Mouse (Mus musculus) ES-E14 (cell line): ENCODE data around the gene Lpp. TPM values are rescaled to one million over a fixed set of nuclear protein-coding genes. Genes with fewer than 3 reads are reported as not detected.

Experiments
- DNase-seq: peaks from one replicate; pipeline ENCODE4 v3.0.0-alpha.2; 2013; ENCODE audit warnings: low read depth, low spot score
- H3K27ac ChIP-seq: 2 replicates; pipeline ENCODE4 v1.5.1; 2012; ENCODE audit warnings: low read depth, mild to moderate bottlenecking, low read length, moderate library complexity, mixed read lengths; ENCODE audit not compliant: poor library complexity, insufficient read depth, severe bottlenecking
- H3K36me3 ChIP-seq: 2 replicates; pipeline ENCODE4 v1.6.1; 2012; ENCODE audit warnings: mild to moderate bottlenecking, low read length, moderate library complexity, mixed read lengths; ENCODE audit not compliant: control insufficient read depth, poor library complexity, insufficient read depth, severe bottlenecking
- H3K4me1 ChIP-seq, 2 experiments: fragments of 150-350 bp in 1 of 2; sonication (generic) in 1 of 2; 2 replicates each; pipeline ENCODE4 v1.6.1; 2012; ENCODE audit warnings: low read length in 2 of 2, mild to moderate bottlenecking in 1 of 2, mixed read lengths in 1 of 2; ENCODE audit not compliant: control insufficient read depth in 2 of 2, insufficient read depth in 2 of 2, poor library complexity in 1 of 2
- H3K4me3 ChIP-seq, 2 experiments: fragments of 150-350 bp in 1 of 2; sonication (generic) in 1 of 2; 2 replicates each; pipeline ENCODE4 v1.5.1; 2012; ENCODE audit warnings: low read length in 2 of 2, low read depth in 1 of 2, mild to moderate bottlenecking in 1 of 2, mixed read lengths in 1 of 2; ENCODE audit not compliant: insufficient read depth in 1 of 2, poor library complexity in 1 of 2, severe bottlenecking in 1 of 2
- H3K9ac ChIP-seq: 2 replicates; pipeline ENCODE4 v1.6.1; 2012; ENCODE audit warnings: low read depth, mild to moderate bottlenecking, low read length, mixed read lengths; ENCODE audit not compliant: poor library complexity, insufficient read depth, severe bottlenecking
- H3K9me3 ChIP-seq: fragments of 150-350 bp; sonication (generic); 2 replicates; pipeline ENCODE4 v1.6.1; 2012; ENCODE audit warnings: low read depth, mild to moderate bottlenecking, low read length; ENCODE audit not compliant: control insufficient read depth, insufficient read depth
- CHD2 ChIP-seq: IDR thresholded peaks from 2 replicates; pipeline ENCODE4 v1.6.1; 2014; ENCODE audit warnings: mild to moderate bottlenecking, low read depth, low read length, inconsistent platforms
- HCFC1 ChIP-seq: IDR thresholded peaks from 2 replicates; pipeline ENCODE4 v1.6.1; 2012; ENCODE audit warnings: low read length, inconsistent platforms, borderline replicate concordance; ENCODE audit not compliant: insufficient read depth
- MAFK ChIP-seq: IDR thresholded peaks from 2 replicates; pipeline ENCODE4 v1.6.1; 2014; ENCODE audit warnings: mild to moderate bottlenecking, low read depth, low read length, inconsistent platforms; ENCODE audit not compliant: insufficient read depth
- ZC3H11A ChIP-seq: IDR thresholded peaks from 2 replicates; pipeline ENCODE4 v1.6.1; 2012; ENCODE audit warnings: low read depth, mild to moderate bottlenecking, inconsistent platforms, low read length, borderline replicate concordance
- ZNF384 ChIP-seq: IDR thresholded peaks from 2 replicates; pipeline ENCODE4 v1.6.1; 2012; ENCODE audit warnings: low read depth, low read length, inconsistent platforms
- in situ Hi-C, 2 experiments: fragments of 600-800 bp; cut with MboI; formaldehyde crosslinking; loops; one replicate each; pipeline ENCODE4 v1.15.1; 2025; ENCODE audit warnings: low sequenced_read_pairs in 2 of 2, inconsistent platforms in 1 of 2; ENCODE audit not compliant: unreplicated experiment in 2 of 2
- total RNA-seq: library from RNA; depleted of rRNA; stranded (reverse); fragments of 300-350 nt; gene quantifications from 2 replicates; pipeline ENCODE4 v1.2.3, GENCODE M21; 2012

Gene Lpp
- total RNA-seq, 1 experiment, result 31.4 TPM

DNA sequence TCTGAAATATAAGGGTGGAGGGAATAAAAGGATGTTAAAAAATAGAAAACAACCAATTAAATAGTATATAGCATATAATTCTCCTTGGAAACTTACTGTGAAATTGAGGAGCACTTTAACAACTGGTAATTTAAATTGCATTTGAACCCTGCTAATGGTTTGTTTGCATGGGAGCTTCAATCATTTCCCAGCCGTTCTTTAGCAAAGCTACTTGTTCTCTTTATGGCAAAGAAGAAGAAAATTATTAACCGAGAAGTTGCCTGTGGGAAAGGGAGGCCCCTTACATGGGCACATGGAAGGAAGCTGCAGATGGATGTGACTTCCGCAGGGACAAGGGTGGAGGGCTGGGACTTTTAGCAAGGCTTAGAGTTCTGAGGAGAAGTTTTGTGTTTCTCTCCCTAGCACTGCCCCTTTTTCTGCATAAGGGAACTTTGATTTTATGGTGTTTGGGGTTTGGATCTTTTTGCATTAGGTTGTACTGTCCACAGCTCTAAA lies 62.1 kb downstream of the Lpp start:
- H3K4me3 ChIP-seq, result no peak overlapping the region
- no peak overlapping the region for H3K27ac ChIP-seq
- in situ Hi-C loops, result no loop called here
- H3K9me3 ChIP-seq, result no peaks in the 10 kb centered on the region
- no peak for TF ChIP-seq ZC3H11A
- TF ChIP-seq HCFC1, result no peak
- no peak for TF ChIP-seq MAFK
- TF ChIP-seq CHD2, result no peak
- no peak for TF ChIP-seq ZNF384
- no peak overlapping the region for H3K9ac ChIP-seq
- no peak for DNase-seq
- peaks cover 14 to 15% of the 10 kb centered on the region in 2 experiments for H3K4me1 ChIP-seq
- H3K36me3 ChIP-seq, result no peaks in the 10 kb centered on the region; the same call in 1 of the 2 replicates

DNA sequence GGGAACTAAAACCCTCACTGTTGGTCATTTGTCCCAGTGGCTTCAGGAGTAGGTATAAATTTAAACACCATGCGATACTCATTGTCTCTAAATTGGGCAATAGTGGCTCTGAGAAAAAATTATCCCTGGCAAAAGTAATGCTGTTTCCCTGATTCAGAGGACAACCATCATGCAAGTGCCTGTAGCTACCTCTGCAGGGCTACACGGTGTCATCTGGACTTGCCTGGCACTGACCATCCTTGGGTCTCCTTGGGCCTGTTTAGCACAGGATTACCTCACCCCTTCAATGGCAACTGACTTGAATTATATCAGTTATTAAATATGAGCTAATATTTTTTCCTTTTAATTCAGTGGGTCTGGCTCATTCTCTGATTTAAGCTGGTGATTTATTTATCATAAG lies 70.5 kb downstream of the Lpp start:
- no peak overlapping the region for H3K27ac ChIP-seq
- no peak for TF ChIP-seq MAFK
- no peak for TF ChIP-seq ZNF384
- no peak for TF ChIP-seq HCFC1
- TF ChIP-seq ZC3H11A, result no peak
- TF ChIP-seq CHD2, result no peak
- H3K4me1 ChIP-seq, result peaks cover 0 to 6% of the 10 kb centered on the region in 2 experiments; a peak in 1 of 4 replicates
- no peak overlapping the region for H3K9ac ChIP-seq
- H3K36me3 ChIP-seq, result no peaks in the 10 kb centered on the region
- H3K4me3 ChIP-seq, result no peak overlapping the region
- in situ Hi-C loops, result no loop called here
- H3K9me3 ChIP-seq, result no peaks in the 10 kb centered on the region
- DNase-seq, result no peak

DNA sequence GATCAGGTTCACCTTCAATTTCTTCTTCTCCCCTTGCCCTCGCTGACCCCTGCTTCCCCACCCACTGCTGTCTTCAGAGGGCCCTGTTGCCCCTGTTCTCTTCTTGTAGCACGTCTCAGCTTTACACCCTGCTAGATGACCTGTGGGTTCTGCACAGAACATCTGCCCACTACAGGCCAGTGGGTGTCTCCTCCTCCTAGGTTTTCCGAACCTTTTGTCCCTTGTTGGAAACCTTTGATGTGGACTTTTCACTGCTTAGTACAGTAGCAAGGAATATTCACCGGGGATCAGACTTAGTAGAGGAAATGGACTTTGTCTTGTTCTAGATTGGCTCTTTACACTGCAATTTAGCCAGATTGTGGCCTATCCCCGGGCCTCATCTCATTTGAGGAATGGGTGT lies 71.1 kb downstream of the Lpp start:
- in situ Hi-C loops, result no loop called here
- Histone ChIP-seq H3K9me3 (no peaks in the 10 kb centered on the region), H3K4me1 (peaks cover 0 to 6% of the 10 kb centered on the region in 2 experiments; a peak in 1 of 4 replicates), H3K27ac (no peak overlapping the region), H3K36me3 (no peaks in the 10 kb centered on the region), H3K4me3 (no peak overlapping the region), H3K9ac (no peak overlapping the region)
- no peak for DNase-seq
- TF ChIP-seq HCFC1 (no peak), CHD2 (no peak), ZC3H11A (no peak), ZNF384 (no peak), MAFK (no peak)

DNA sequence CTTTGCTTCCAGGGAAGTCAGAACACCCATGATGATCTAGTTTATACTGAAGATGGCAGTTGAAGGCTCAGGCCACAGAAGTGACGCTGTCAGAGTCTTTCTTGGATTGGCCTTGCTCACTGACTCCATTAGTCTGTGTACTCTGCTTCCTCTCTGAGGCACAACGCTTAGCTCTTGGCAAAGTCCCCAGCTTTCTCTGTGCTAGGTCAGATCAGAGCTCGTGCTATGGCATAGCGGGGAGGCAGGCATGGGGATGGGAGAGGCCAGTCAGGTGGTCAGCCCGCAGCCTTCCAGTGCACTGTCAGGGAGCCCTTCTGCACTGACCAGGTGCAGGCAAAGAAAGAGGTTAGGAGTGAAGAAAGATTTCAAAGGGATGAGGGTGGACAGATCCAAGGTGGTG lies 72.3 kb downstream of the Lpp start:
- TF ChIP-seq HCFC1, result no peak
- H3K9ac ChIP-seq, result no peak overlapping the region
- H3K4me3 ChIP-seq, result no peak overlapping the region
- H3K4me1 ChIP-seq, result peaks cover 0 to 6% of the 10 kb centered on the region in 2 experiments; a peak in 1 of 4 replicates
- H3K9me3 ChIP-seq, result no peaks in the 10 kb centered on the region
- in situ Hi-C loops, result no loop called here
- DNase-seq, result no peak
- H3K27ac ChIP-seq, result no peak overlapping the region
- H3K36me3 ChIP-seq, result no peaks in the 10 kb centered on the region

DNA sequence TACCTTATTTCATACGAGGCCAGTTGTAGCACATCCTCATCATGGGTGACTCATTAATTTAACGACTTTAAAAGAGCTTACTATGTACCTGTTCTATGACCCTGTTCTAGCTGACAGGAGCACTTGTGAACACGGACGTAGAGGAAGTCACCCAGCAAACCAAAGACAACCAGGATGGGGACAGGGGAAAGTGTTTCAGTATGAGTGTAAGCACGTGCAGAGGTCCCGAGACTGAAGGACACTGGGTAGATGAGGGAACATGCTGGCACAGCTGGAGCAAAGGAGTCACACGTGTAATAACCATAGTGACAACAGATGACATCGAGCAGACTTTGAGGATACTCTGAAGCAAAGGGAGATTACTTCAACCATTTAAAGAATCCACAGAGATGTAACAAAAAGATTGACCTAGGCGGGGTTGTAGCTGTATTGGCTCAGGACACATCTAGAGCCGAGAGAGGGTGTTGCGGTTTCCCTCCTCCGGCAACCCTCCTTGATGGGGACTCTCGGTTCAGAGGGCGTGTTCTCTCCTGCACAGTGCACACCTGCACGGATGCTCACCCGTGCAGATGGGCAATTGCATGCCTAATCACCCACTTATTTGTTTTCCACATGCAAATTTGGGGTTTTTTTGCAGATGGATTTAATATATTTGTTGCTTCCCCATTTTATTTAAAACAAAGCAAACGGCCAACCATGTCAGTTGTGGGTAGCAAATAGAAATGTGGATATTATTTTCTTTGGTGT lies 74.4 kb downstream of the Lpp start:
- Histone ChIP-seq H3K36me3 (peaks cover 2% of the 10 kb centered on the region; the same call in 1 of the 2 replicates), H3K4me3 (no peak overlapping the region), H3K9ac (no peak overlapping the region), H3K9me3 (no peaks in the 10 kb centered on the region), H3K27ac (no peak overlapping the region), H3K4me1 (peaks cover under 1 to 14% of the 10 kb centered on the region in 2 experiments; a peak in 2 of 4 replicates)
- TF ChIP-seq ZC3H11A, result no peak
- TF ChIP-seq ZNF384, result no peak
- TF ChIP-seq CHD2, result no peak
- no peak for TF ChIP-seq HCFC1
- no peak for TF ChIP-seq MAFK
- DNase-seq, result no peak
- in situ Hi-C loops, result no loop called here
